Mouse (Mus musculus) retina, embryonic 14.5 days (tissue): Measurements from ENCODE around the gene Mark1.

ENCODE experiments used
- DNase-seq: peaks from one replicate; pipeline ENCODE4 v3.0.0-alpha.2; 2015; ENCODE audit warnings: low spot score

Gene Mark1

DNA sequence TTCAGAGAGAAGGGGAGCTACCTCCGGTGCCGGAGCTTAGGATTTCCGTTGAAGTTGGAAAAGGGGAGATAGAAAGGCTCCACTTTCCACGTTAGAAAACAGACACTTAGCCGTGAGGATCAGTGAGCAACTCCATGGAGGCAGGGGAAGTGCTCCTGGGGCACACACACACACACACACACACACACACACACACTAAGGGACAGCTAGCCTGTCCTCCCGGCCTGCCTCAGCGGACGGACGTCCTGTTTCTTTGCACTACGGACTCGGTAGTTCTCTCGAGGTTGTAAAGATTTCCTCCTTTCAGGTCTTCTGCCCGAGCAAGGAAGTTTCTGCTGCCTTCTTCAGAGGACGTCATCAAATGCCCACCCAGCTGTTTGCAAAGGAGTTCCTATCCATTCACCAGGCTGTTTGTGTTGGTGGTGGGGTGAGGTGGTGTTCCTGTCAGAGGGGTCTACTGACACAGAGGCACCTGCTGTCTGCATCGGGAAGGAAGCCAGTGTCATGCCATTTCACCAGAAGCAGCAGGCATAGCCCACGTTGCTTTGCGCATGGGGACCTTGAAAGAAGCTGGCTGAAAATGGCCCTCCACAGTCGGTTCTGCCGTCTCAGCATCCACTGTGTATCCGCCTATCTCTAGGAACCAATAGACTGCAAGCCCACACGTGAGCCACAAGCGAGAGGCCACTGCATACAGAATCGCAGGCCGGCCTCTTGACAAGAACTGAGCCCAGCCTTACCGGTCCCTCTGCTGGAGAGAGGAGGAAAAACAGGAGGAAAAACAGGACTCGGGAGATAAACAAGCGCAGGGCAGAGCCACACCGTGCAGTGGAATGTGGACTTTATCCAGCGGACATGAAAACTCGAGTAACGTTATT lies 147.4 kb downstream of the Mark1 start:
- DNase-seq: peak; percentile 87

DNA sequence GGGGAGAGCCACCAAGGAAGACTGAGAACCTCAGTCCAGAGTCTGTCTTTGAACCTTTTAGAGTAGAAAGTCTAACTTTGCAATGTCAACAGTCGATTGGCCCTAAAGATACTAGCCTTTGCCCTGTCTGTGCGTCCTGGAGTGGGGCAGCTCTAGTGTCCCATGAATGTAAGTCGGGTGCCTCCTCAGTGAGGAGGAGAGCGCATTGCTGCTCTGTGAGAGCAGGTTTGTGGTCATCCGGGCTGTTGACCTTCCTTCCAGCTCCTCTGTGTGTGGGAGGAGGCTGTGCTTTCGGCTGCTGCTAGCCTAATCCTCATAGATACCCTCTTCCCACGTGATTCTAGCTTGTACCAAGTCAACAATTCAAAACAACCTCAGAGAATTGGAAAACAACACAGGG lies 148.2 kb downstream of the Mark1 start:
- no peak for DNase-seq

DNA sequence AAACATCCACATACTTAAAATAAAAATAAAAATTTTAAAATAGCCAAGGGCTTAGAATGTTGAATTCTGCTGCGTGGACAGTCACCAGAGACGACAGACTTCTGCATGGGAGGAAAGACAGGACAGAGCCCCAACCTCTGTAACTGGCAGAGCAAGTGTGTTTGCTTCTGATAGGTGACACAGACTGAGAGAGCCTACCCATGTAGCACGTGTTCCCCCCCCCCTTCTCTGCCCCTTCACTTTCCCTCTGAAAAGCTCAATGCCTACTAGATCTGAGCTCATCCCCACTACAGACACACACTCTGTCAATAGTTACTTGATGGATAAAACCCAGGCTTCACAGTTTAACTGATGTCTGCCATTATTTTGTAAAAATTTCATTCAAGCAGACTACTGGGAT lies 152.4 kb downstream of the Mark1 start:
- no peak for DNase-seq
